Mouse (Mus musculus) MEL (cell line): ENCODE data around the gene Nop2.

ENCODE experiments used
- BHLHE40 ChIP-seq: IDR thresholded peaks from 2 replicates; pipeline ENCODE4 v1.6.1; 2012; ENCODE audit warnings: low read depth, mild to moderate bottlenecking, inconsistent platforms, low read length, improper control_type of control experiment, borderline replicate concordance
- CHD1 ChIP-seq: IDR thresholded peaks from 2 replicates; pipeline ENCODE4 v1.6.1; 2012; ENCODE audit warnings: low read depth, mild to moderate bottlenecking, inconsistent platforms, low read length, improper control_type of control experiment
- CHD2 ChIP-seq: IDR thresholded peaks from 2 replicates; pipeline ENCODE4 v1.6.1; 2011; ENCODE audit warnings: low read length, improper control_type of control experiment
- CTCF ChIP-seq, 3 experiments: IDR thresholded peaks in 2 of 3; conservative IDR thresholded peaks in 1 of 3; 2 replicates each; pipeline ENCODE4 v1.5.1; 2011 to 2012; ENCODE audit warnings: low read length in 3 of 3, low read depth in 2 of 3, mild to moderate bottlenecking in 2 of 3, improper control_type of control experiment in 1 of 3, inconsistent platforms in 1 of 3, mixed read lengths in 1 of 3, moderate library complexity in 1 of 3; ENCODE audit not compliant: control insufficient read depth in 1 of 3, insufficient read depth in 1 of 3, poor library complexity in 1 of 3, severe bottlenecking in 1 of 3
- E2F4 ChIP-seq: IDR thresholded peaks from 2 replicates; pipeline ENCODE4 v1.6.1; 2011; ENCODE audit warnings: low read depth, low read length, improper control_type of control experiment, borderline replicate concordance
- ELF1 ChIP-seq: IDR thresholded peaks from 2 replicates; pipeline ENCODE4 v1.6.1; 2014; ENCODE audit warnings: low read depth, mild to moderate bottlenecking, inconsistent platforms, low read length, improper control_type of control experiment, moderate library complexity
- EP300 ChIP-seq, 2 experiments: IDR thresholded peaks; 2 replicates each; pipeline ENCODE4 v1.6.1; 2011; ENCODE audit warnings: improper control_type of control experiment in 2 of 2, low read length in 2 of 2, low read depth in 1 of 2, mild to moderate bottlenecking in 1 of 2
- MAZ ChIP-seq: IDR thresholded peaks from 2 replicates; pipeline ENCODE4 v1.6.1; 2012; ENCODE audit warnings: low read depth, mild to moderate bottlenecking, inconsistent platforms, low read length, improper control_type of control experiment
- MEF2A ChIP-seq: IDR thresholded peaks from 2 replicates; pipeline ENCODE4 v1.6.1; 2014; ENCODE audit warnings: low read depth, mild to moderate bottlenecking, inconsistent platforms, low read length, improper control_type of control experiment; ENCODE audit not compliant: poor library complexity, insufficient replicate concordance, severe bottlenecking; ENCODE audit errors: extremely low read depth
- MXI1 ChIP-seq: IDR thresholded peaks from 2 replicates; pipeline ENCODE4 v1.6.1; 2011; ENCODE audit warnings: mild to moderate bottlenecking, low read depth, low read length, improper control_type of control experiment
- POLR2A ChIP-seq, 2 experiments: IDR thresholded peaks; 2 replicates each; pipeline ENCODE4 v1.6.1; 2011 to 2012; ENCODE audit warnings: low read length in 2 of 2, mild to moderate bottlenecking in 2 of 2, control low read depth in 1 of 2, improper control_type of control experiment in 1 of 2, low read depth in 1 of 2, moderate library complexity in 1 of 2; ENCODE audit not compliant: control insufficient read depth in 1 of 2, insufficient read depth in 1 of 2, poor library complexity in 1 of 2
- POLR2AphosphoS2 ChIP-seq: IDR thresholded peaks from 2 replicates; pipeline ENCODE4 v1.6.1; 2011; ENCODE audit warnings: low read length, improper control_type of control experiment
- SIN3A ChIP-seq: IDR thresholded peaks from 2 replicates; pipeline ENCODE4 v1.6.1; 2012; ENCODE audit warnings: low read length, improper control_type of control experiment, inconsistent platforms
- USF2 ChIP-seq, 2 experiments: IDR thresholded peaks; 2 replicates each; pipeline ENCODE4 v1.6.1; 2011 to 2012; ENCODE audit warnings: improper control_type of control experiment in 2 of 2, low read length in 2 of 2, borderline replicate concordance in 1 of 2, inconsistent platforms in 1 of 2, low read depth in 1 of 2, mild to moderate bottlenecking in 1 of 2; ENCODE audit not compliant: insufficient read depth in 1 of 2

- TF ChIP-seq MXI1, result no peak
- no peak for TF ChIP-seq MEF2A
- TF ChIP-seq CTCF (IDR thresholded peaks at IDR 0.05 in 2 of 3, conservative IDR thresholded peaks at IDR 0.05 in 1 of 3; ENCODE audit: control insufficient read depth in 1 of 3, insufficient read depth in 1 of 3, low read depth in 2 of 3, low read length in 3 of 3, poor library complexity in 1 of 3, severe bottlenecking in 1 of 3), result no peak
- TF ChIP-seq E2F4, result no peak
- no peak for TF ChIP-seq USF2 (IDR thresholded peaks at IDR 0.05; ENCODE audit: borderline replicate concordance in 1 of 2, insufficient read depth in 1 of 2, low read depth in 1 of 2, low read length in 2 of 2)
- TF ChIP-seq BHLHE40, result no peak
- no peak for TF ChIP-seq POLR2AphosphoS2
- TF ChIP-seq POLR2A (IDR thresholded peaks at IDR 0.05; ENCODE audit: control insufficient read depth in 1 of 2, insufficient read depth in 1 of 2, low read depth in 1 of 2, low read length in 2 of 2, poor library complexity in 1 of 2), result no peak
- no peak for TF ChIP-seq CHD1
- TF ChIP-seq EP300 (IDR thresholded peaks at IDR 0.05; ENCODE audit: low read depth in 1 of 2, low read length in 2 of 2), result no peak
- no peak for TF ChIP-seq CHD2
- TF ChIP-seq ELF1, result no peak
- no peak for TF ChIP-seq MAZ
- TF ChIP-seq SIN3A, result no peak
Measured at GRCm38 (mm10) chr6:125192841-125193240, 61.1 kb downstream of the Nop2 start.
